Mouse (Mus musculus) forebrain, embryonic 14.5 days (tissue): ENCODE data around the gene Ppfia2. TPM values are rescaled to one million over a fixed set of nuclear protein-coding genes. Genes with fewer than 3 reads are reported as not detected.

Experiments used
- ATAC-seq: fragments of 200-750 bp; cut with Nextera tagmentation; 2 replicates; pipeline ENCODE4 v1.8.0; 2017; ENCODE audit warnings: mild to moderate bottlenecking, moderate library complexity
- DNase-seq: peaks from one replicate; pipeline ENCODE4 v3.0.0-alpha.2; 2015; ENCODE audit warnings: low spot score
- H3K27ac ChIP-seq: fragments of 300-500 bp; sonication (generic); 2 replicates; pipeline ENCODE4 v1.5.1; 2014; ENCODE audit warnings: low read depth, mild to moderate bottlenecking, control low read depth, low read length, moderate library complexity
- H3K27me3 ChIP-seq: fragments of 300-500 bp; sonication (generic); replicated peaks from 2 replicates; pipeline ENCODE4 v1.6.1; 2014; ENCODE audit warnings: low read length, control low read depth, mixed read lengths; ENCODE audit not compliant: control insufficient read depth, insufficient read depth
- H3K36me3 ChIP-seq: fragments of 300-500 bp; sonication (generic); 2 replicates; pipeline ENCODE4 v1.6.1; 2014; ENCODE audit warnings: low read length, control low read depth; ENCODE audit not compliant: control insufficient read depth, insufficient read depth
- H3K4me1 ChIP-seq: fragments of 300-500 bp; sonication (generic); 2 replicates; pipeline ENCODE4 v1.6.1; 2014; ENCODE audit warnings: antibody characterized with exemption, low read length, control low read depth; ENCODE audit not compliant: control insufficient read depth, insufficient read depth
- H3K4me2 ChIP-seq: fragments of 300-500 bp; sonication (generic); 2 replicates; pipeline ENCODE4 v1.6.1; 2014; ENCODE audit warnings: mild to moderate bottlenecking, control low read depth, low read length
- H3K4me3 ChIP-seq: fragments of 300-500 bp; sonication (generic); 2 replicates; pipeline ENCODE4 v1.5.1; 2014; ENCODE audit warnings: low read depth, low read length, control low read depth
- H3K9ac ChIP-seq: fragments of 300-500 bp; sonication (generic); 2 replicates; pipeline ENCODE4 v1.6.1; 2014; ENCODE audit warnings: mild to moderate bottlenecking, low read length, control low read depth, moderate library complexity
- H3K9me3 ChIP-seq: fragments of 300-500 bp; sonication (generic); replicated peaks from 2 replicates; pipeline ENCODE4 v1.6.1; 2016; ENCODE audit warnings: low read length, control low read depth, mixed read lengths; ENCODE audit not compliant: control insufficient read depth
- WGBS: fragments of 180-500 bp; shearing (Covaris S2); extraction: QIAGEN DNeasy Blood & Tissue Kit; methylation state at CpG from one replicate; pipeline ENCODE4 v1.1.7; 2014; 5-methylcytosine and 5-hydroxymethylcytosine counted together
- polyA plus RNA-seq: library from polyadenylated mRNA; unstranded; fragments of >200 nt; fragmentation: Nextera tagmentation; extraction: Ambion mirVana; gene quantifications from 2 replicates; pipeline ENCODE4 v1.2.1, GENCODE M21; 2014

Gene Ppfia2
- polyA plus RNA-seq, 1 experiment from 2014 or later, result 24.1 TPM

DNA sequence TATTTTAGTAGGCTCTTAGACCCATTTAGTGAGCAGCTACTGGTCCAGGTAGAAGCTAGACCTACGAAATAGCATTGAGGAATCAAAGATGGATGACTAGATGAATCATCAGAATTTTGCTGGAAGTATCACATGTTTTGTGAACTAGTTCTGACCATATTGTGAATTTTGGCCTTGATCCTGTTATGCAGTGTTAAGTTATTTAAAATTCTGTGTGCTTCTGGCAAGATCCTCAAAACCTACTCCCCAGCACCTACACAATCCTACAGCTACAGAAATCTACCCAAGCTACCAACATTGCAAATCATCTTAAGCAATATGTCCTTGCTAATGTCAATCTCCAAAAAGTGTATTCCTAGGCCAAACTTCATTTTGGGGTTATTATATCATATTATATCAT is 368.3 kb downstream of the Ppfia2 start:
- Histone ChIP-seq H3K9me3 (no peaks in the 10 kb centered on the region), H3K27me3 (no peaks in the 10 kb centered on the region), H3K4me3 (no peak overlapping the region), H3K36me3 (0 out of 2 replicates have a peak, but pooled peaks cover 2% of the 10 kb centered on the region), H3K9ac (no peak overlapping the region), H3K27ac (no peak overlapping the region), H3K4me2 (no peak overlapping the region), H3K4me1 (no peaks in the 10 kb centered on the region)
- WGBS, result 72% methylated on average over 1 of the region's 1 CpGs
- ATAC-seq, result no peak
- DNase-seq, result peak; percentile 3

- Histone ChIP-seq H3K27me3 (no peaks in the 10 kb centered on the region), H3K9ac (no peak overlapping the region), H3K27ac (no peak overlapping the region), H3K36me3 (0 out of 2 replicates have a peak, but pooled peaks cover 3% of the 10 kb centered on the region), H3K4me1 (no peaks in the 10 kb centered on the region), H3K4me2 (no peak overlapping the region), H3K9me3 (no peaks in the 10 kb centered on the region), H3K4me3 (no peak overlapping the region)
- WGBS, result 84% methylated on average over 6 of the region's 6 CpGs
- DNase-seq (no peak), ATAC-seq (no peak)
Measured at GRCm38 (mm10) chr10:106858106-106858505, 388.0 kb downstream of the Ppfia2 start.

GRCm38 (mm10) chr10:106870233-106870632 is 400.1 kb downstream of the Ppfia2 start:
- Histone ChIP-seq H3K4me2 (no peak overlapping the region), H3K9ac (no peak overlapping the region), H3K9me3 (no peaks in the 10 kb centered on the region), H3K27ac (no peak overlapping the region), H3K36me3 (no peaks in the 10 kb centered on the region), H3K4me1 (no peaks in the 10 kb centered on the region), H3K4me3 (no peak overlapping the region), H3K27me3 (no peaks in the 10 kb centered on the region)
- DNase-seq (peak; percentile 57), ATAC-seq (no peak; the same call in 1 of the 2 replicates)
- WGBS, result 80% methylated on average over 4 of the region's 4 CpGs

- H3K36me3 ChIP-seq, result no peaks in the 10 kb centered on the region
- ATAC-seq (no peak), DNase-seq (no peak)
- no peaks in the 10 kb centered on the region for H3K4me1 ChIP-seq
- no peak overlapping the region for H3K4me3 ChIP-seq
- H3K27ac ChIP-seq, result no peak overlapping the region
- H3K9ac ChIP-seq, result no peak overlapping the region
- 89% methylated on average over 3 of the region's 3 CpGs for WGBS
- H3K4me2 ChIP-seq, result no peak overlapping the region
- H3K27me3 ChIP-seq, result no peaks in the 10 kb centered on the region
- H3K9me3 ChIP-seq, result no peaks in the 10 kb centered on the region
Measured at GRCm38 (mm10) chr10:106871847-106872246, 401.7 kb downstream of the Ppfia2 start.

GRCm38 (mm10) chr10:106872714-106873113 is 402.6 kb downstream of the Ppfia2 start:
- H3K4me1 ChIP-seq, result no peaks in the 10 kb centered on the region
- H3K9ac ChIP-seq, result no peak overlapping the region
- DNase-seq (no peak), ATAC-seq (no peak)
- H3K27ac ChIP-seq, result no peak overlapping the region
- H3K9me3 ChIP-seq, result no peaks in the 10 kb centered on the region
- H3K27me3 ChIP-seq, result no peaks in the 10 kb centered on the region
- no peaks in the 10 kb centered on the region for H3K36me3 ChIP-seq
- H3K4me3 ChIP-seq, result no peak overlapping the region
- H3K4me2 ChIP-seq, result no peak overlapping the region
- WGBS, result 52% methylated on average over 1 of the region's 1 CpGs

DNA sequence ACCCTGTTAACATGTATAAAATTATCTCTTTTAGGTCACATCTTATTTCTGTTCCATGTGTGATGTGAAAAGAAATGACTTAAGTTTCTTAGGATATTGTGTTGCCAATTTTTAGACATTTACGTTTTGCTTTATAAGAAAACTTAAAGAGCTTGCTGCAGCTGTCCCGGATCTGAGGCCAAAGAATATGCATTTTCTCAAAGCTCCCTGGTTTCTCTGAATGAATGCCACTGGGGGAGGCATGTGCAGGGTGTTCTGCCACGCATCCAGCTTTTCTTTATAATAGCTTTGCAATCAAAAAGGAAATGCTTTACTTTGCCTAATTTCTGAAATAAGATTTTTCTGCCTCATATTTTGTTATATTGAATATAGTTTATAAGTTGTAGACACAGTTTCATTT is 411.2 kb downstream of the Ppfia2 start:
- DNase-seq (no peak), ATAC-seq (no peak)
- no peaks in the 10 kb centered on the region for H3K27me3 ChIP-seq
- no peak overlapping the region for H3K4me3 ChIP-seq
- H3K27ac ChIP-seq, result no peak overlapping the region
- no peaks in the 10 kb centered on the region for H3K36me3 ChIP-seq
- no peaks in the 10 kb centered on the region for H3K9me3 ChIP-seq
- H3K4me2 ChIP-seq, result no peak overlapping the region
- no peaks in the 10 kb centered on the region for H3K4me1 ChIP-seq
- 32% methylated on average over 3 of the region's 3 CpGs for WGBS
- H3K9ac ChIP-seq, result no peak overlapping the region

DNA sequence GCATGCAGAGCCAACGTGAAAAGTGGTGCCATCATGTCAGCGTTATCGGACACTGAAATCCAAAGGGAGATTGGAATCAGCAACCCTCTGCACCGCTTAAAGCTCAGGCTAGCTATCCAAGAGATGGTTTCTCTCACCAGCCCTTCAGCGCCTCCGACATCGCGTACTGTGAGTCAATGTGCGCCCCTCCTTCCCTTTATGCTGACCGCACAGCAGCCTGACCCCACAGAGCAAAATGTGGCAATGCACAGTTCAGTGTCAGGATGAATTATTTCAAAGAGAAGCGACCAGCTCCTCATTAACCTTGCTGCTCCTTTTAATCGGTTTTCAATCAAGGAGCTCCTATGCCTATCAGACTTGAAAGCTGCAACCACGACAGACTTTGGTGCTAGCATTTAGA is 426.2 kb downstream of the Ppfia2 start:
- H3K9ac ChIP-seq, result no peak overlapping the region
- 54% methylated on average over 13 of the region's 13 CpGs for WGBS
- no peak overlapping the region for H3K4me3 ChIP-seq
- H3K4me2 ChIP-seq, result no peak overlapping the region
- no peaks in the 10 kb centered on the region for H3K4me1 ChIP-seq
- H3K36me3 ChIP-seq, result no peaks in the 10 kb centered on the region
- no peaks in the 10 kb centered on the region for H3K9me3 ChIP-seq
- H3K27me3 ChIP-seq, result no peaks in the 10 kb centered on the region
- DNase-seq, result no peak
- no peak for ATAC-seq
- no peak overlapping the region for H3K27ac ChIP-seq

DNA sequence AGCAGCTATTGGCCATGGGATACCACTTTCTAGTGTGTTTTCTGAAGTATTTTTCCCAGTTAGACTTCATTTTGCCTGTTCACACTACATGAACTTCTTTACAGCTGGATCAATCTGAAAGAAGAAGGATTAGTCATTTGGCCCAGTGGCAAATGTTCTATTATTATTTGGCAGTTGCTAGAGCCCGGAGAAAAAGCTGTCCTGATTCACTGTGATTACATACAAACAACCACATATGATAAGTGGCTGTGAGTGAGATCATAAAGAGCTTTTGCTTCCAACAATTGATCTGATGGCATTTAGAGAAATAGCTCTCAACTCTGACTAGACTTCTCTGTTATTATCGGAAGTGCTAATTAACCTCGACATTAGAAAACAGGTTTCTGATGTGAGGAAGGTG is 440.0 kb downstream of the Ppfia2 start:
- ATAC-seq, result peak; percentile 52; the same call in 1 of the 2 replicates
- no peak overlapping the region for H3K4me3 ChIP-seq
- H3K27me3 ChIP-seq, result no peaks in the 10 kb centered on the region
- H3K4me1 ChIP-seq, result peaks cover 2% of the 10 kb centered on the region; the same call in 1 of the 2 replicates
- no peak overlapping the region for H3K9ac ChIP-seq
- no peak overlapping the region for H3K27ac ChIP-seq
- 0 out of 2 replicates have a peak, but pooled peaks cover 3% of the 10 kb centered on the region for H3K9me3 ChIP-seq
- no peaks in the 10 kb centered on the region for H3K36me3 ChIP-seq
- peak; percentile 56 for DNase-seq
- 18% methylated on average over 3 of the region's 3 CpGs for WGBS
- H3K4me2 ChIP-seq, result no peak overlapping the region

GRCm38 (mm10) chr10:106913032-106913431 is 442.9 kb downstream of the Ppfia2 start:
- no peak overlapping the region for H3K27ac ChIP-seq
- H3K9me3 ChIP-seq, result 0 out of 2 replicates have a peak, but pooled peaks cover 3% of the 10 kb centered on the region
- peak; percentile 57; the same call in 1 of the 2 replicates for ATAC-seq
- no peaks in the 10 kb centered on the region for H3K36me3 ChIP-seq
- H3K4me1 ChIP-seq, result peaks cover 2% of the 10 kb centered on the region; the same call in 1 of the 2 replicates
- no peaks in the 10 kb centered on the region for H3K27me3 ChIP-seq
- no peak overlapping the region for H3K9ac ChIP-seq
- no peak overlapping the region for H3K4me3 ChIP-seq
- 34% methylated on average over 2 of the region's 2 CpGs for WGBS
- no peak overlapping the region for H3K4me2 ChIP-seq
- DNase-seq, result peak; percentile 28
